17 mouse cellular contexts compared by ENCODE assay signal in genomic region chr16:10814864-10815263, GRCm38 (mm10). TPM values are rescaled to one million over a fixed set of nuclear protein-coding genes. Genes with fewer than 3 reads are reported as not detected.
DNase-seq lines count a peak whose midpoint lies in the region; ATAC-seq and TF ChIP-seq lines count a peak whose summit lies in the region.
"Had no signal": no experiment of that assay in that cellular context is flagged by ENCODE, and none has a peak within 500 bp of the region (broad histone marks: within the 10 kb centered on the region; RNA-seq: fewer than 3 reads in every experiment).

No protein-coding gene starts in this region.

- intact Hi-C loops in left cerebral cortex, adult 2 months (cut with DNase I): no loop called here

- H3K4me1 ChIP-seq in liver, adult 2 months (ENCODE audit: control insufficient read depth, insufficient read depth, low read length): peaks cover 3% of the 10 kb centered on the region; the same call in 1 of the 2 replicates
- H3K4me1 ChIP-seq in liver, embryonic 11.5 days (replicated peaks; ENCODE audit: control insufficient read depth, insufficient read depth, low read length): no peaks in the 10 kb centered on the region
- H3K4me1 ChIP-seq: embryonic facial prominence, embryonic 15.5 days; stomach, embryonic 15.5 days had no signal

- no peaks in the 10 kb centered on the region for H3K27me3 ChIP-seq in liver, adult 2 months (ENCODE audit: control insufficient read depth, insufficient read depth, low read length)
- H3K27me3 ChIP-seq in liver, embryonic 11.5 days (replicated peaks; ENCODE audit: control insufficient read depth, insufficient read depth, low read length): 0 out of 2 replicates have a peak, but pooled peaks cover 6% of the 10 kb centered on the region
- H3K27me3 ChIP-seq: embryonic facial prominence, embryonic 15.5 days; stomach, embryonic 15.5 days had no signal

- TF ChIP-seq CTCF in liver, adult 2 months (IDR thresholded peaks at IDR 0.05; ENCODE audit: low read depth, low read length): no peak
- TF ChIP-seq CTCF in left cerebral cortex, adult 2 months (IDR thresholded peaks at IDR 0.05): no peak

- H3K27ac ChIP-seq in liver, adult 2 months (replicated peaks; ENCODE audit: insufficient read depth, low read depth, low read length): no peak overlapping the region
- no peak overlapping the region for H3K27ac ChIP-seq in liver, embryonic 11.5 days (ENCODE audit: low read depth, low read length)
- no peak overlapping the region for H3K27ac ChIP-seq in left cerebral cortex, adult 2 months
- H3K27ac ChIP-seq: embryonic facial prominence, embryonic 15.5 days; stomach, embryonic 15.5 days had no signal

- H3K4me3 ChIP-seq in liver, adult 2 months (ENCODE audit: insufficient read depth, low read depth, low read length): no peak overlapping the region
- H3K4me3 ChIP-seq in liver, embryonic 11.5 days (ENCODE audit: low read depth, low read length): no peak overlapping the region
- H3K4me3 ChIP-seq in left cerebral cortex, adult 2 months: no peak overlapping the region
- H3K4me3 ChIP-seq: embryonic facial prominence, embryonic 15.5 days; stomach, embryonic 15.5 days had no signal

- no peak for ATAC-seq in liver, embryonic 11.5 days (replicated peaks; ENCODE audit: low FRiP score)

- no peaks in the 10 kb centered on the region for H3K79me2 ChIP-seq in liver, adult 2 months (ENCODE audit: control insufficient read depth, insufficient read depth, low read length)

- H3K36me3 ChIP-seq in liver, adult 2 months (ENCODE audit: control insufficient read depth, insufficient read depth, low read length): no peaks in the 10 kb centered on the region
- no peaks in the 10 kb centered on the region for H3K36me3 ChIP-seq in liver, embryonic 11.5 days (ENCODE audit: control insufficient read depth, insufficient read depth, low read length)
- H3K36me3 ChIP-seq: embryonic facial prominence, embryonic 15.5 days; stomach, embryonic 15.5 days had no signal

- H3K4me2 ChIP-seq in liver, embryonic 11.5 days: no peak overlapping the region
- H3K4me2 ChIP-seq: embryonic facial prominence, embryonic 15.5 days; stomach, embryonic 15.5 days had no signal

- no peaks in the 10 kb centered on the region for H3K9me3 ChIP-seq in liver, embryonic 11.5 days (ENCODE audit: control insufficient read depth, low read length)
- H3K9me3 ChIP-seq: embryonic facial prominence, embryonic 15.5 days; stomach, embryonic 15.5 days had no signal

- 26% methylated on average over 4 of the region's 4 CpGs for WGBS in liver, adult 2 months
- 53% methylated on average over 4 of the region's 4 CpGs for WGBS in liver, embryonic 11.5 days

- no peak for TF ChIP-seq POLR2A in liver, adult 2 months (IDR thresholded peaks at IDR 0.05; ENCODE audit: extremely low read depth, insufficient read depth, low read length)

- DNase-seq in liver, adult 2 months (ENCODE audit: extremely low read depth, low read depth, low spot score): peak; percentile 23
- no peak for DNase-seq in liver, embryonic 11.5 days (ENCODE audit: low spot score)
- peak; percentile 34 for DNase-seq in T-cell, adult 2 months (ENCODE audit: low spot score)
- DNase-seq in induced T-regulatory cell, adult 2 months (ENCODE audit: low read depth): peak; percentile 67
- peak; percentile 18 for DNase-seq in lung, postnatal 25 days (ENCODE audit: low spot score)
- no peak for DNase-seq in gastrocnemius, postnatal 10 days
- no peak for DNase-seq in retina, embryonic 14.5 days (ENCODE audit: low spot score)
- DNase-seq in left cerebral cortex, adult 2 months (ENCODE audit: extremely low spot score in 1 of 2, low spot score in 2 of 2): no peak
- DNase-seq: cerebellum, adult 8-10 months; kidney, adult 9 months had no signal

- no peak overlapping the region for H3K9ac ChIP-seq in liver, adult 2 months (ENCODE audit: low read depth, low read length)
- H3K9ac ChIP-seq in liver, embryonic 11.5 days (ENCODE audit: low read depth, low read length): no peak overlapping the region
- H3K9ac ChIP-seq: embryonic facial prominence, embryonic 15.5 days; stomach, embryonic 15.5 days had no signal

RNA-seq across cellular contexts. Expression of gene Gm11172, which starts 2.1 kb away (rescaled TPM):
- not detected in 2 replicates for total RNA-seq in liver, adult 2 months (2014; rRNA removed)
- not detected in 2 replicates for polyA plus RNA-seq in liver, adult 2 months (2012; rRNA removed)
- not detected in 2 replicates for polyA plus RNA-seq in liver, embryonic 11.5 days (2014; fragmentation: Nextera tagmentation; extraction: Ambion mirVana)
- not detected for total RNA-seq in gastrocnemius, postnatal 10 days (2021)
- not detected for total RNA-seq in left cerebral cortex, adult 2 months (2021)
- total RNA-seq: adrenal gland, postnatal 4 days; ES-E14; left cerebral cortex, adult 18-20 months had no signal
- polyA plus RNA-seq: embryonic facial prominence, embryonic 15.5 days; heart, embryonic 14.5 days; neural tube, embryonic 11.5 days; stomach, embryonic 15.5 days had no signal

RNA-seq across cellular contexts. Expression of gene Prm1, which starts 9.2 kb away (rescaled TPM):
- total RNA-seq in liver, adult 2 months (2014; rRNA removed): not detected in 2 replicates
- 0.70 TPM in 1 of 2 replicates, not detected in the other for polyA plus RNA-seq in liver, adult 2 months (2012; rRNA removed)
- not detected in 2 replicates for polyA plus RNA-seq in liver, embryonic 11.5 days (2014; fragmentation: Nextera tagmentation; extraction: Ambion mirVana)
- total RNA-seq in gastrocnemius, postnatal 10 days (2021): not detected
- not detected for total RNA-seq in left cerebral cortex, adult 2 months (2021)
- total RNA-seq: adrenal gland, postnatal 4 days; ES-E14; left cerebral cortex, adult 18-20 months had no signal
- polyA plus RNA-seq: embryonic facial prominence, embryonic 15.5 days; heart, embryonic 14.5 days; neural tube, embryonic 11.5 days; stomach, embryonic 15.5 days had no signal

RNA-seq across cellular contexts. Expression of gene Prm2, which starts 18.9 kb away (rescaled TPM):
- total RNA-seq in liver, adult 2 months (2014; rRNA removed): not detected in 2 replicates
- polyA plus RNA-seq in liver, adult 2 months (2012; rRNA removed): 0.22 TPM in 1 of 2 replicates, not detected in the other
- polyA plus RNA-seq in liver, embryonic 11.5 days (2014; fragmentation: Nextera tagmentation; extraction: Ambion mirVana): not detected in 2 replicates
- not detected for total RNA-seq in gastrocnemius, postnatal 10 days (2021)
- total RNA-seq in left cerebral cortex, adult 2 months (2021): not detected
- total RNA-seq: adrenal gland, postnatal 4 days; ES-E14; left cerebral cortex, adult 18-20 months had no signal
- polyA plus RNA-seq: embryonic facial prominence, embryonic 15.5 days; heart, embryonic 14.5 days; neural tube, embryonic 11.5 days; stomach, embryonic 15.5 days had no signal

RNA-seq across cellular contexts. Expression of gene Rmi2, which starts 20.0 kb away (rescaled TPM):
- 0.09 and 0.34 TPM in 2 replicates for total RNA-seq in liver, adult 2 months (2014; rRNA removed)
- 0.06 TPM in 1 of 2 replicates, not detected in the other for polyA plus RNA-seq in liver, adult 2 months (2012; rRNA removed)
- 3.0 and 3.4 TPM in 2 replicates for polyA plus RNA-seq in liver, embryonic 11.5 days (2014; fragmentation: Nextera tagmentation; extraction: Ambion mirVana)
- total RNA-seq in gastrocnemius, postnatal 10 days (2021): 1 to 10 TPM; 1.6 TPM
- total RNA-seq in left cerebral cortex, adult 2 months (2021): under 1 TPM; 0.14 to 0.42 TPM

RNA-seq across cellular contexts. Expression of gene Prm3, which starts 24.1 kb away (rescaled TPM):
- total RNA-seq in liver, adult 2 months (2014; rRNA removed): not detected in 2 replicates
- polyA plus RNA-seq in liver, adult 2 months (2012; rRNA removed): not detected in 2 replicates
- not detected in 2 replicates for polyA plus RNA-seq in liver, embryonic 11.5 days (2014; fragmentation: Nextera tagmentation; extraction: Ambion mirVana)
- total RNA-seq in gastrocnemius, postnatal 10 days (2021): not detected
- total RNA-seq in left cerebral cortex, adult 2 months (2021): not detected
- total RNA-seq: adrenal gland, postnatal 4 days; ES-E14; left cerebral cortex, adult 18-20 months had no signal
- polyA plus RNA-seq: embryonic facial prominence, embryonic 15.5 days; heart, embryonic 14.5 days; neural tube, embryonic 11.5 days; stomach, embryonic 15.5 days had no signal

Comparison
In these comparisons a context has a peak if more than half of its experiments do, and no peak if none do; other contexts are left out.
1. DNase-seq: peak in liver, adult 2 months (single experiment), T-cell, adult 2 months (single experiment), induced T-regulatory cell, adult 2 months (single experiment) and lung, postnatal 25 days (single experiment); none in liver, embryonic 11.5 days (single experiment), gastrocnemius, postnatal 10 days (single experiment), retina, embryonic 14.5 days (single experiment) and left cerebral cortex, adult 2 months (0 of 2).